Mouse (Mus musculus): Measurements from ENCODE around the gene Bace2. TPM values are rescaled to one million over a fixed set of nuclear protein-coding genes. Genes with fewer than 3 reads are reported as not detected.

Gene Bace2
- 6.8 and 7.2 TPM in 2 replicates for polyA plus RNA-seq (2014; fragmentation: Nextera tagmentation; extraction: Ambion mirVana)

- Histone ChIP-seq H3K9ac (replicated peaks; ENCODE audit: low read depth, low read length) (peak within 1 kb of the TSS; percentile 32), H3K9me3 (ENCODE audit: control insufficient read depth, low read length) (no peaks in the 10 kb centered on the region), H3K36me3 (ENCODE audit: control insufficient read depth, insufficient read depth, low read length) (no peaks in the 10 kb centered on the region), H3K4me2 (ENCODE audit: low read depth, low read length) (peak within 1 kb of the TSS; percentile 99), H3K4me3 (ENCODE audit: low read depth, low read length) (peak within 1 kb of the TSS; percentile 45), H3K4me1 (ENCODE audit: control insufficient read depth, insufficient read depth, low read length) (peaks cover 12% of the 10 kb centered on the region; the same call in 1 of the 2 replicates), H3K27me3 (ENCODE audit: control insufficient read depth, insufficient read depth, low read length) (peaks cover 32% of the 10 kb centered on the region), H3K27ac (ENCODE audit: low read depth, low read length) (no peak within 1 kb of the TSS)
- WGBS = under 1% methylated on average over 58 of the region's 58 CpGs
- peak; percentile 77 for ATAC-seq (ENCODE audit: low read depth)
Observed at GRCm38 (mm10) chr16:97356499-97357187, at the start of gene Bace2. Bace2 (plus strand) TSS chr16:97356742.

GRCm38 (mm10) chr16:97307594-97307993, 48.9 kb upstream of the Bace2 start:
- Histone ChIP-seq H3K4me2 (ENCODE audit: low read depth, low read length) (no peak overlapping the region), H3K4me1 (ENCODE audit: control insufficient read depth, insufficient read depth, low read length) (no peaks in the 10 kb centered on the region), H3K4me3 (ENCODE audit: low read depth, low read length) (no peak overlapping the region), H3K9ac (replicated peaks; ENCODE audit: low read depth, low read length) (no peak overlapping the region), H3K27ac (ENCODE audit: low read depth, low read length) (no peak overlapping the region), H3K27me3 (ENCODE audit: control insufficient read depth, insufficient read depth, low read length) (no peaks in the 10 kb centered on the region), H3K36me3 (ENCODE audit: control insufficient read depth, insufficient read depth, low read length) (no peaks in the 10 kb centered on the region), H3K9me3 (ENCODE audit: control insufficient read depth, low read length) (no peaks in the 10 kb centered on the region)
- no peak for ATAC-seq (ENCODE audit: low read depth)
- 55% methylated on average over 4 of the region's 4 CpGs for WGBS

GRCm38 (mm10) chr16:97309796-97310569, 46.6 kb upstream of the Bace2 start:
- WGBS = 39% methylated on average over 4 of the region's 4 CpGs
- Histone ChIP-seq H3K9ac (replicated peaks; ENCODE audit: low read depth, low read length) (no peak overlapping the region), H3K36me3 (ENCODE audit: control insufficient read depth, insufficient read depth, low read length) (no peaks in the 10 kb centered on the region), H3K4me3 (ENCODE audit: low read depth, low read length) (no peak overlapping the region), H3K4me1 (ENCODE audit: control insufficient read depth, insufficient read depth, low read length) (no peaks in the 10 kb centered on the region), H3K9me3 (ENCODE audit: control insufficient read depth, low read length) (no peaks in the 10 kb centered on the region), H3K27ac (ENCODE audit: low read depth, low read length) (no peak overlapping the region), H3K27me3 (ENCODE audit: control insufficient read depth, insufficient read depth, low read length) (no peaks in the 10 kb centered on the region), H3K4me2 (ENCODE audit: low read depth, low read length) (no peak overlapping the region)
- no peak for ATAC-seq (ENCODE audit: low read depth)

GRCm38 (mm10) chr16:97310570-97310846, 46.0 kb upstream of the Bace2 start:
- no peak overlapping the region for H3K27ac ChIP-seq (ENCODE audit: low read depth, low read length)
- H3K9ac ChIP-seq (replicated peaks; ENCODE audit: low read depth, low read length) = no peak overlapping the region
- no peaks in the 10 kb centered on the region for H3K4me1 ChIP-seq (ENCODE audit: control insufficient read depth, insufficient read depth, low read length)
- H3K4me2 ChIP-seq (ENCODE audit: low read depth, low read length) = no peak overlapping the region
- no peaks in the 10 kb centered on the region for H3K27me3 ChIP-seq (ENCODE audit: control insufficient read depth, insufficient read depth, low read length)
- H3K9me3 ChIP-seq (ENCODE audit: control insufficient read depth, low read length) = no peaks in the 10 kb centered on the region
- no peak overlapping the region for H3K4me3 ChIP-seq (ENCODE audit: low read depth, low read length)
- H3K36me3 ChIP-seq (ENCODE audit: control insufficient read depth, insufficient read depth, low read length) = no peaks in the 10 kb centered on the region
- 77% methylated on average over 1 of the region's 1 CpGs for WGBS
- no peak for ATAC-seq (ENCODE audit: low read depth)

GRCm38 (mm10) chr16:97312960-97313686, 43.4 kb upstream of the Bace2 start:
- Histone ChIP-seq H3K9me3 (ENCODE audit: control insufficient read depth, low read length) (no peaks in the 10 kb centered on the region), H3K36me3 (ENCODE audit: control insufficient read depth, insufficient read depth, low read length) (no peaks in the 10 kb centered on the region), H3K27me3 (ENCODE audit: control insufficient read depth, insufficient read depth, low read length) (no peaks in the 10 kb centered on the region), H3K4me3 (ENCODE audit: low read depth, low read length) (no peak overlapping the region), H3K9ac (replicated peaks; ENCODE audit: low read depth, low read length) (no peak overlapping the region), H3K27ac (ENCODE audit: low read depth, low read length) (no peak overlapping the region), H3K4me2 (ENCODE audit: low read depth, low read length) (no peak overlapping the region), H3K4me1 (ENCODE audit: control insufficient read depth, insufficient read depth, low read length) (no peaks in the 10 kb centered on the region)
- ATAC-seq (ENCODE audit: low read depth) = peak; percentile 73; the same call in 1 of the 2 replicates
- 28% methylated on average over 10 of the region's 10 CpGs for WGBS

- 93% methylated on average over 3 of the region's 3 CpGs for WGBS
- no peak overlapping the region for H3K9ac ChIP-seq (replicated peaks; ENCODE audit: low read depth, low read length)
- no peak for ATAC-seq (ENCODE audit: low read depth)
Observed at GRCm38 (mm10) chr16:97321576-97321975, 35.0 kb upstream of the Bace2 start.

GRCm38 (mm10) chr16:97322604-97323003, 33.9 kb upstream of the Bace2 start:
- Histone ChIP-seq H3K9me3 (ENCODE audit: control insufficient read depth, low read length) (no peaks in the 10 kb centered on the region), H3K9ac (replicated peaks; ENCODE audit: low read depth, low read length) (no peak overlapping the region), H3K4me1 (ENCODE audit: control insufficient read depth, insufficient read depth, low read length) (no peaks in the 10 kb centered on the region), H3K36me3 (ENCODE audit: control insufficient read depth, insufficient read depth, low read length) (no peaks in the 10 kb centered on the region), H3K27ac (ENCODE audit: low read depth, low read length) (no peak overlapping the region), H3K4me2 (ENCODE audit: low read depth, low read length) (no peak overlapping the region), H3K27me3 (ENCODE audit: control insufficient read depth, insufficient read depth, low read length) (no peaks in the 10 kb centered on the region), H3K4me3 (ENCODE audit: low read depth, low read length) (no peak overlapping the region)
- no peak for ATAC-seq (ENCODE audit: low read depth)

More at GRCm38 (mm10) chr16:97321576-97321975, 35.0 kb upstream of the Bace2 start:
- Histone ChIP-seq H3K36me3 (ENCODE audit: control insufficient read depth, insufficient read depth, low read length) (no peaks in the 10 kb centered on the region), H3K4me1 (ENCODE audit: control insufficient read depth, insufficient read depth, low read length) (no peaks in the 10 kb centered on the region), H3K27ac (ENCODE audit: low read depth, low read length) (no peak overlapping the region), H3K4me3 (ENCODE audit: low read depth, low read length) (no peak overlapping the region), H3K27me3 (ENCODE audit: control insufficient read depth, insufficient read depth, low read length) (no peaks in the 10 kb centered on the region), H3K9me3 (ENCODE audit: control insufficient read depth, low read length) (no peaks in the 10 kb centered on the region), H3K4me2 (ENCODE audit: low read depth, low read length) (no peak overlapping the region)

- ATAC-seq (ENCODE audit: low read depth) = no peak
- no peak overlapping the region for H3K4me2 ChIP-seq (ENCODE audit: low read depth, low read length)
- no peaks in the 10 kb centered on the region for H3K36me3 ChIP-seq (ENCODE audit: control insufficient read depth, insufficient read depth, low read length)
- H3K27me3 ChIP-seq (ENCODE audit: control insufficient read depth, insufficient read depth, low read length) = no peaks in the 10 kb centered on the region
- no peaks in the 10 kb centered on the region for H3K4me1 ChIP-seq (ENCODE audit: control insufficient read depth, insufficient read depth, low read length)
- no peak overlapping the region for H3K9ac ChIP-seq (replicated peaks; ENCODE audit: low read depth, low read length)
- H3K4me3 ChIP-seq (ENCODE audit: low read depth, low read length) = no peak overlapping the region
- H3K27ac ChIP-seq (ENCODE audit: low read depth, low read length) = no peak overlapping the region
- 35% methylated on average over 8 of the region's 8 CpGs for WGBS
- no peaks in the 10 kb centered on the region for H3K9me3 ChIP-seq (ENCODE audit: control insufficient read depth, low read length)
Observed at GRCm38 (mm10) chr16:97325975-97326374, 30.6 kb upstream of the Bace2 start.

GRCm38 (mm10) chr16:97328602-97329001, 27.9 kb upstream of the Bace2 start:
- 92% methylated on average over 2 of the region's 2 CpGs for WGBS
- no peak overlapping the region for H3K4me3 ChIP-seq (ENCODE audit: low read depth, low read length)
- ATAC-seq (ENCODE audit: low read depth) = no peak

More at GRCm38 (mm10) chr16:97328602-97329001, 27.9 kb upstream of the Bace2 start:
- Histone ChIP-seq H3K9ac (replicated peaks; ENCODE audit: low read depth, low read length) (no peak overlapping the region), H3K9me3 (ENCODE audit: control insufficient read depth, low read length) (no peaks in the 10 kb centered on the region), H3K27ac (ENCODE audit: low read depth, low read length) (no peak overlapping the region), H3K4me2 (ENCODE audit: low read depth, low read length) (no peak overlapping the region), H3K4me1 (ENCODE audit: control insufficient read depth, insufficient read depth, low read length) (no peaks in the 10 kb centered on the region), H3K36me3 (ENCODE audit: control insufficient read depth, insufficient read depth, low read length) (no peaks in the 10 kb centered on the region), H3K27me3 (ENCODE audit: control insufficient read depth, insufficient read depth, low read length) (no peaks in the 10 kb centered on the region)

All from neural tube, embryonic 14.5 days (tissue).